Mouse (Mus musculus) embryonic stem cell, embryonic (primary cell): ENCODE results near the gene Top3a.

Experiments
- CTCF ChIA-PET, 4 experiments: fragments of 300-600 bp in 2 of 4; fragments of 350-600 bp in 2 of 4; sonication (Branson Sonifier 250); formaldehyde crosslinking; loops; one replicate each; lab custom pipeline; 2022; ENCODE audit warnings: inconsistent platforms in 2 of 4; lab: Charles Lee
- POLR2A ChIA-PET, 4 experiments: fragments of 300-600 bp in 2 of 4; fragments of 350-600 bp in 2 of 4; sonication (Branson Sonifier 250); formaldehyde crosslinking; loops; one replicate each; lab custom pipeline; 2022; ENCODE audit warnings: antibody characterized with exemption in 4 of 4, inconsistent platforms in 1 of 4; lab: Charles Lee

Top3a gene

DNA sequence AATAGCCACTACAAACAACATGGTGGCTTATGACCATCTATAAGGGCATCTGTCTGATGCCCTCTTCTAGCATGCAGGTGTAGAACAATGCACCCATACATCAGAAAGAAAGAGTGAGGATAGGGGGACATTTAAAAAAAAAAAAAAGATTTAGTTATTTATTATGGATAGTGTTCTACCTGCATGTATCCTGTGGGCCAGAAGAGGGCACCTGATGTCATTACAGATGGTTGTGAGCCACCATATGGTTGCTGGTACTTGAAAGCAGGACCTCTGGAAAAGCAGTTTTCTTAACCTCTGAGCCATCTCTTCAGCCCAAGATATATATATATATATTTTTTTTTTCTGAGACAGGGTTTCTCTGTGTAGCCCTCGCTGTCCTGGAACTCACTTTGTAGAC is 81.0 kb downstream of the Top3a start:
- ChIA-PET CTCF (no interaction called here), POLR2A (no interaction called here)
